Mouse (Mus musculus) thymus, postnatal 10 days (tissue): ENCODE measurements around the gene Col9a1.
A peak's percentile ranks its signal among the peaks of the same experiment; 100 is the strongest.

Experiments used
- DNase-seq, 2 experiments: peaks; one replicate each; pipeline ENCODE4 v3.0.0; 2021; ENCODE audit warnings: low spot score in 2 of 2

The Col9a1 gene

GRCm38 (mm10) chr1:24177224-24177851 lies at the start of gene Col9a1:
Col9a1 (plus strand) TSS chr1:24177610.
- DNase-seq, result no peak

- no peak for DNase-seq
These were observed 49.5 kb upstream of the Col9a1 start for GRCm38 (mm10) chr1:24127866-24128265.

DNA sequence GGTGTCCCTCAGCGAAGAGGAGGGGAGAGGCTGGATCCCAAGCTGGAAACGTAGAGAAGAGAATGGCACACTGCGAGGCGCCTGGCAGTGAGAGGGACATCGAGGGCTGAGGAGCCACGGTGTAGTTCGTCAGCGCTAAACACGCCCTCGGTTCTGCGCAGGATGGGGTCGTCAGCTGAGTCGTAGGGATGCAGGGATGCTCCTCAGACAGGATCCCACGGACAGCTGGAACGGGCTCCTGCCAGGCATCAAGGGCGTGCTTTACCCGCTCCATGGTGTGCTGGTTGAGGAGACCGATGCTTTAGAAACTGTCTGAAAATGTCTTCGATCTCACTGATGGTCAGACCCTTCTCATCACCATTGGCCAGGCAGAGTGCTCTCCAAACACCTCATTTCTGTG lies 43.6 kb upstream of the Col9a1 start:
- no peak for DNase-seq

- DNase-seq, result no peak
These were observed 42.6 kb upstream of the Col9a1 start for GRCm38 (mm10) chr1:24134792-24135191.

DNA sequence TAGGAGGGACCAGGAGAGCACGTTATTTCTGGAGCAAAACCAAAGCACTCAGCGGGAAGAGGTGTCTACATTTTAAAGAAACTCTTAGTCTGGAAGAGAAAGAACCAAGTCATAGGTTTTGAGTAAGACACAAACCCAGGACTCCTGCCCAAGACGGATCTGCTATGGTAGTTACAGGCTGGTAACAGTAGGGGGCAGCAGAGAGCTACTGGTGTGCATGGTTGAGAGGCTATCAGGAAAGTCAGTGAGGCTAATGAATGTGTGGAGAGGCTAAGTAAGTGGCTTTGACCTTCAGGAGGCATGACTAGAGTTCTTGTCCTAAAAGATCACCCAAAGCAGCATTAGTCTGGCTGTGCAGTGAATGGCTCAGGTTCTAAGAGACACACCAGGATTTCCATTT lies 40.3 kb upstream of the Col9a1 start:
- peak in 1 of 2 experiments; percentile 45 for DNase-seq

- DNase-seq, result no peak
These were observed 36.9 kb upstream of the Col9a1 start for GRCm38 (mm10) chr1:24140555-24140954.

- DNase-seq, result no peak
These were observed 33.9 kb upstream of the Col9a1 start for GRCm38 (mm10) chr1:24143504-24143903.

DNA sequence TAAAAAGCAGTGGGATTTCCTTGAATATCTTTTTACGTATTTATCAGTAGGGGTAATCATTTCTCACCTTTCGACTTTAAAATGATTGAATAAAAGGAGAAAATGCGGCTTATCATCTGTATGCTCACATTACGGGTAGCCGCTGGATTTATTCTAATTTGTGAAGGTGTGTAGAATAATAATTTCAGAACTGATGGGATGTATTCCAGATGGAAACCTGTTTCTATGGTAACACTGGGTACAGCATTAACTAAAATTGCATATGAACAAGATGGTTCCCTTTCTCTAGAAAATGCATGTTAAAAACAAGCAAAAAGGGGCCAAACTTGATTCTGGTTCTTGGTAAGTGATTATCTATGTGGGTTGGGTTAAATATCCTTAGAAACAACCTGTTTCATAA lies 19.7 kb upstream of the Col9a1 start:
- DNase-seq, result no peak

DNA sequence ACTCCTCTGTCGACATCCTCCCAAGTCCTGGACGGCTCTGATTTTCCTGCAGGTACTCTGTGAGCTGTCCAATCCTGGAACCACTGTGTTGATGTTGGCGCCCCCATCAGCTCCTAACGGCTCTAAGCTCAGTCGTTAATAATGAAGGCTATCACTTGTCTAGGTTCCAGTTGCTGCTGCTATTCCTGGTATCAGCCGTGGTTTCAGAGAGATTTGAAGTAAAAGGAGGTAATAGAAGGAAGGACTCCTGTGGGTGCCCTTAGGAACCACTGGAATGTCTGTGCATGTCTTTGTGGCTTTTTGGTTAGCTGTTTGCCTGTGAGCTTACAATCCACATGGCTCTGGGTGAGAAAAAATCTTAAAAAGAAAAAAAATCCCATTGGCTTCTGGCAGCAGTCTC lies 8.0 kb upstream of the Col9a1 start:
- no peak for DNase-seq

GRCm38 (mm10) chr1:24171205-24171866 lies 6.1 kb upstream of the Col9a1 start:
- no peak for DNase-seq

GRCm38 (mm10) chr1:24171898-24172297 lies 5.5 kb upstream of the Col9a1 start:
- DNase-seq, result no peak

DNA sequence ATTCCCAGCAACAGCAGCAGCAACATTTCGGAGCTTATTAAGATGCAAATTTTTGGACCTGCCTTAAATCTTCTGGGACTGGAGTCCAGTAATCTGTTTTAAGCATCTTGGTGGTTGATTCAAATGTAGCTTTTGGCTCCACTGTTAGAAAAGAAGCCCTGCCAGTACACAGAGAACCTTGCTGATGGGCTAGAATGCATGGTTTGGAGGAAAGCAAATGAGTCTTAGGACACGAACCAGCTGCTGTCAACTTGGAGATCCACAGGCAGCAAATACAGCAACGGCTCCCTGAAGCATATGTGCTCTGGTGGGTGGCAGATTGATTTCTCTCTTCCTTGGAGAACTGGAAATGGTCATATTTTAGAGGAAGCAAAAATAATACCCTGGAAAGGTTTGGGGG lies 4.8 kb upstream of the Col9a1 start:
- DNase-seq, result no peak

GRCm38 (mm10) chr1:24175761-24176160 lies 1.6 kb upstream of the Col9a1 start:
- no peak for DNase-seq

GRCm38 (mm10) chr1:24179856-24180255 lies 2.4 kb downstream of the Col9a1 start:
- DNase-seq, result no peak

GRCm38 (mm10) chr1:24184981-24185380 lies 7.6 kb downstream of the Col9a1 start:
- DNase-seq, result no peak

DNA sequence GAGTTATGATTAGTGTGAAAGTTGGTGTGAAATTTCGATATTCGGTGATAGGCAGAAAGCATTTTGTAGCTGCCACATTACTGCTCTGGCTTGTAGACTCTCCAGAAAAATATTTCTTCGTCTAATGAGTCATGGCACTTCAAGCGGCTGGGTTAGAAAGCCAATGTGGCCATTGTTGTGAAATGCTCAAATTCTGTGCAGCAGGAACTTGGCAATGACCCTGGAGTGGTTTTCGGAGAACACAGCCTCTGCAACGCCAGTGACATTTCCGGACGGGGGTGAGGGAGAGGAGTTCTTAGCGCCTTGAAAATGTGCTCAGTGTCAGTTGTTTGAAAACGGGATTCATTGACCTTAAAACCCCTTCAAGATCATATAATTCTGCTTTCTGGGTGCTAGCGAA lies 9.6 kb downstream of the Col9a1 start:
- DNase-seq, result no peak

- no peak for DNase-seq
These were observed 14.3 kb downstream of the Col9a1 start for GRCm38 (mm10) chr1:24191668-24192067.

DNA sequence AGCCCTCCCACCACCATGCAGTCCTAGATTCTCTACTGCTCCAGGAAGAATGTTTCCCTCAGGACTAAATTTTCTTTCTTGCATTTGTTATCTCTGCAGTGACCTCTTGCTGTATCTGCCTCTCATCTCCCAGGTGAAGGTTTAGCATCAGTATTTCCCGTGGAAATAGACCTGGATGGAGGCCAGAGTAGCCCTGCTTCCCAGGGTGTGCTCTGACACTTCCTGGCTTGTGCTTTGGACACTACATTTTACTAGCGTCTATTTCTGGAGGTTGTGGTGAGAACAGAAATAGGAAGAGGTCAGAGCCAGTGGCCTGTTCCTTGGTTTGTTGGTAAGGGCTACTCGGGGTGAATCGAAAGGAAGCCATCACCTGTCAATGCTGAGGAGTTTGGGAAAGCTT lies 16.7 kb downstream of the Col9a1 start:
- no peak for DNase-seq

DNA sequence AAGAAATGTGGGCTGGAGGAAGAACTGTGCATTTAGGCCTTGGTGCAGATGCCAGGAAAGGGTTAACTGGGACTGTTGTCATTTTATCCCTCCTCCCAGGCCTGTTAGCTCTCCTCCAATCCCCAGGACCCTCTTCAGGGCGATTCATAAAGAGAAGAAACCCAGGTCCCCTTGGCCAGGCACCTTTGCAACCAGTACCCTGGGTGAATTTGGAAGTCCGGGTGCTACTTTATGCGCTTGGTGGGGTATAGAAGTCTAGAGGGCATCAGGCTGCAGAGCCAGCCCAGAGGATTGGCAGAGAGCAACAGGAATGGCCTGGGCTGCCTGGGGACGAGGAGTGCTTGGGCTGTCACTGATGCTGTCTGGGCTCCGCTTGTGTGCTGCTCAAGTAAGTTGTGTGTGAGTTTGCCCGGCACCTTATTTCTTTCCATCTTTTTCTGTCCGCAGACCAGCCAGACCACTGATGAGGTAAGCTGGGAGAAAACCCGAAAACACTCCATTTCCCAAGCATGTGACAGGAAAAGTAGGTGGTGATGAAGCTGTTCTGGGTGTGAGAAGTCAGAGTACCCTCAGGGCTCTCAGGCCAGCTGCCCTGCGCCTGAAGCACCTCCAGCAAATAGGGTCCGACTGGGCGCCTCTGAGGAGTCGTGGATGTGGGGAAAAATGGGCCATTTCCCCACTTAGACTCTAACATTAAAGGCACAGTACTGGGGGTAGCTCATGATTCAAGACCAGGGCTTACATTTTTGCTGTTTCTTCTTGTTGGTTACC lies 17.8 kb downstream of the Col9a1 start:
- no peak for DNase-seq

DNA sequence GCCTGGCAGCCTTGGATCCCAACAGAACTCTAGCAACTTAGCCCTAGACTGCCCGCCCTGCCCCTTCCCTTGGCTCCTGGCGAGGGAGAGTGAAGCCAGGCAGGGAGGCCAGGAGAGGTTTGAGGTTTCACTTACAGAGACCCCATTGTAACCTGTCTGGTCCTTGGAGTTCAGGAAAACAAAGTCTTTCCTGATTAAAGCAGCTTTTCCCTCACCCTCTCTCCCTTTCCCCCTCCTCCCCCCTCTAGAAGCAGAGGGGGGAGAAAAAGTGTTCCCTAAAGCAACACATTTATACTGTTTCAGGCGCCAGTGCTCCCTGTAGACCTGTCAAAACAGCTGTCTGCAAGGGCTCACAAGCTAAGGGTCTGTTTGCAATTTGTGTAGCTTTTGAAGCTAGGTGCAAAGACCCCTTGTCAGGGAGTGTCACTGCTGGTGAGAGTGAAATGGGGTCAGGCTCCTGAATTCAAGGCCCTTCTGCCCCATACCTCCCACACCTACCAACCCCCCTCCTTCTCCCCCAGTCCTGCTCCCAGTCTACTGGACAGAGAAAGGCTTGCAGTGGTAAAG lies 18.6 kb downstream of the Col9a1 start:
- no peak for DNase-seq

- DNase-seq, result no peak
These were observed 34.4 kb downstream of the Col9a1 start for GRCm38 (mm10) chr1:24211621-24212385.

DNA sequence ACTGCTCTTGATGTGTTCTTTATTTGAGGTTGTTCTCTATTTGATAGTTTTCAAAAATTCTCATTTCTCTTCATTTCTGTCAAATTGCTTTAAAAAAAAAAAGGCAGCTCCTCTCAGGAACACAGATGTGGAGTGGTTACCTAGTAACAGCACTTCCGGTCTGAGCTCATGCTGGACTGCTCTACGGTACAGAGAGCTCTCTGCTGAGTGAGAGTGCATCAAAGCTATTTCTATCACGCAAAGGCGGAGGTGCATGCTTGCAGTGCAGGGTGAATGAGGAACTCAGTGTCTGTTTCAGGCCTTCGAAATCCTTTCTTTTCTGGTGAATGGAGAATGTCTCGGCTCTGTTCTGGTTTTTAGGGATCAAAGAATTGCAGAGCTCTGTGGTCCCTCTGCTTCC lies 41.6 kb downstream of the Col9a1 start:
- DNase-seq, result no peak
